Mouse (Mus musculus): Measurements from ENCODE around the gene Foxp1.

- TF ChIP-seq CTCF (IDR thresholded peaks at IDR 0.05; ENCODE audit: control insufficient read depth, insufficient read depth, low read length) (no peak), POLR2A (IDR thresholded peaks at IDR 0.05; ENCODE audit: borderline replicate concordance, control insufficient read depth, low read depth, low read length) (no peak)
These were observed 395.8 kb downstream of the Foxp1 start for GRCm38 (mm10) chr6:99126717-99127116.

Measured in bone marrow, adult 2 months (tissue).